In the genomic region with DNA sequence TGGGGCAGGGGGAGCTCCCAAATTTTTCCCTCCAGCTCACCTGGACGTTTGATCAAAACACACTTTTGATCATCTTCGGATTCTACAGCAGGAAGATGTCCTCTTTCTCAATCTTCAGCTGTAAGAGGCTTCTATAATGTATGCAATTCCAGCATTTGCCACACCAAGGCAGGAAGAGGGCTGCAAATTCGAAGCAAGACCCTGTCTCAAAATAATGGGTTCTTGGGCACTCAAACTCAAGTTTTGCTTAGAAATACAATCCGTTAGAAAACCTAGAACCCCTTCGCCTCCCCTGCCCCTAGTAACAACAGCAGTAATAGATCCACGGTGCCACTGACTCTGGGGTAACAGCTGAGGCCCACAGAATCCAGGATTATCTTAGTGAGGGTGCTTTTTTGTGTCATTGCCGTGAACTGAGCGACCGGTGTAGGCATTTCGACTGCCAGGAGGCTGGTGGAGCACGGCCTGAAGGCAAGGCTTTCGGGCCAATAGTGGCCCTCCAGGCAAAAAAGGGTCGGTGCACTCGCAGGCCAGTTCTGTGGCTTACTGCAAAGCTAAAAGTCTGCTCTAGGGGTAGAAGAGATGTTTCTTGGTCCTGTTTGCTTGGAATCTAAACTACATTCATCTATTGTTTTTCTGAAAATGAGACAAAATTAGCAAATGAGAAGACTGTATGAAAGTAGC, we compare ENCODE assay signal across 8 mouse cellular contexts. TPM values are rescaled to one million over a fixed set of nuclear protein-coding genes. Genes with fewer than 3 reads are reported as not detected.
DNase-seq lines count a peak whose midpoint lies in the region; ATAC-seq lines count a peak whose summit lies in the region.

No protein-coding gene starts in this region.

- peaks cover 19% of the 10 kb centered on the region for H3K4me1 ChIP-seq in kidney, embryonic 16.5 days (ENCODE audit: insufficient read depth, low read length)
- H3K4me1 ChIP-seq in embryonic facial prominence, embryonic 11.5 days (ENCODE audit: control insufficient read depth, insufficient read depth, low read length), result no peaks in the 10 kb centered on the region
- peaks cover 18% of the 10 kb centered on the region for H3K4me1 ChIP-seq in limb, embryonic 13.5 days
- peaks cover 6% of the 10 kb centered on the region for H3K4me1 ChIP-seq in neural tube, embryonic 15.5 days

- H3K4me3 ChIP-seq in kidney, embryonic 16.5 days (ENCODE audit: low read length), result peak overlapping the region; percentile 37
- peak overlapping the region; percentile 31 for H3K4me3 ChIP-seq in embryonic facial prominence, embryonic 11.5 days (ENCODE audit: low read depth, low read length)
- peak overlapping the region; percentile 33 for H3K4me3 ChIP-seq in limb, embryonic 13.5 days
- peak overlapping the region; percentile 17 for H3K4me3 ChIP-seq in neural tube, embryonic 15.5 days (replicated peaks)

- 8% methylated on average over 14 of the region's 14 CpGs for WGBS in kidney, embryonic 16.5 days
- 3% methylated on average over 14 of the region's 14 CpGs for WGBS in embryonic facial prominence, embryonic 11.5 days
- WGBS in limb, embryonic 13.5 days, result 8% methylated on average over 14 of the region's 14 CpGs
- 7% methylated on average over 14 of the region's 14 CpGs for WGBS in neural tube, embryonic 15.5 days

- no peaks in the 10 kb centered on the region for H3K9me3 ChIP-seq in kidney, embryonic 16.5 days (ENCODE audit: low read length)
- no peaks in the 10 kb centered on the region for H3K9me3 ChIP-seq in embryonic facial prominence, embryonic 11.5 days (replicated peaks; ENCODE audit: control insufficient read depth, low read length)
- H3K9me3 ChIP-seq in limb, embryonic 13.5 days, result no peaks in the 10 kb centered on the region
- H3K9me3 ChIP-seq in neural tube, embryonic 15.5 days (replicated peaks), result no peaks in the 10 kb centered on the region

- H3K4me2 ChIP-seq in kidney, embryonic 16.5 days (replicated peaks; ENCODE audit: low read depth, low read length), result peak overlapping the region; percentile 54
- peak overlapping the region; percentile 48 for H3K4me2 ChIP-seq in embryonic facial prominence, embryonic 11.5 days (ENCODE audit: low read depth, low read length)
- peak overlapping the region; percentile 61 for H3K4me2 ChIP-seq in limb, embryonic 13.5 days (replicated peaks)
- peak overlapping the region; percentile 46 for H3K4me2 ChIP-seq in neural tube, embryonic 15.5 days

- H3K36me3 ChIP-seq in kidney, embryonic 16.5 days (ENCODE audit: insufficient read depth, low read length), result no peaks in the 10 kb centered on the region
- H3K36me3 ChIP-seq in embryonic facial prominence, embryonic 11.5 days (replicated peaks; ENCODE audit: control insufficient read depth, insufficient read depth, low read depth, low read length), result no peaks in the 10 kb centered on the region
- no peaks in the 10 kb centered on the region for H3K36me3 ChIP-seq in limb, embryonic 13.5 days
- no peaks in the 10 kb centered on the region for H3K36me3 ChIP-seq in neural tube, embryonic 15.5 days

- no peaks in the 10 kb centered on the region for H3K27me3 ChIP-seq in kidney, embryonic 16.5 days (ENCODE audit: insufficient read depth, low read length)
- no peaks in the 10 kb centered on the region for H3K27me3 ChIP-seq in embryonic facial prominence, embryonic 11.5 days (ENCODE audit: control insufficient read depth, insufficient read depth, low read length)
- H3K27me3 ChIP-seq in limb, embryonic 13.5 days, result no peaks in the 10 kb centered on the region
- H3K27me3 ChIP-seq in neural tube, embryonic 15.5 days (replicated peaks), result 0 out of 2 replicates have a peak, but pooled peaks cover 3% of the 10 kb centered on the region

- 0 out of 2 replicates have a peak overlapping the region, but pooled peaks have one; percentile 38 for H3K27ac ChIP-seq in kidney, embryonic 16.5 days (ENCODE audit: low read length)
- H3K27ac ChIP-seq in embryonic facial prominence, embryonic 11.5 days (replicated peaks; ENCODE audit: low read depth, low read length), result no peak overlapping the region
- H3K27ac ChIP-seq in limb, embryonic 13.5 days, result peak overlapping the region; percentile 28; the same call in 1 of the 2 replicates
- no peak overlapping the region for H3K27ac ChIP-seq in neural tube, embryonic 15.5 days (replicated peaks)

- no peak for DNase-seq in kidney, adult 11 months
- peak; percentile 58 for DNase-seq in embryonic facial prominence, embryonic 11.5 days (ENCODE audit: low spot score)
- DNase-seq in cerebellum, adult 18-20 months, result no peak
- DNase-seq in cerebellum, postnatal 14 days, result no peak
- no peak for DNase-seq in testis, postnatal 10 days (ENCODE audit: low spot score)

- peak overlapping the region; percentile 56 for H3K9ac ChIP-seq in kidney, embryonic 16.5 days (replicated peaks; ENCODE audit: low read length)
- peak overlapping the region; percentile 20; the same call in 1 of the 2 replicates for H3K9ac ChIP-seq in embryonic facial prominence, embryonic 11.5 days (replicated peaks; ENCODE audit: low read length)
- H3K9ac ChIP-seq in limb, embryonic 13.5 days, result peak overlapping the region; percentile 51
- H3K9ac ChIP-seq in neural tube, embryonic 15.5 days (replicated peaks), result no peak overlapping the region

- ATAC-seq in kidney, embryonic 16.5 days (ENCODE audit: low FRiP score, low TSS enrichment), result 0 out of 2 replicates have a peak, but pooled peaks have one; percentile 37
- peak; percentile 36; the same call in 1 of the 2 replicates for ATAC-seq in embryonic facial prominence, embryonic 11.5 days (replicated peaks; ENCODE audit: insufficient number of reproducible peaks, low FRiP score, low TSS enrichment, low read depth)
- ATAC-seq in limb, embryonic 13.5 days (ENCODE audit: low FRiP score, low read depth), result no peak
- no peak for ATAC-seq in neural tube, embryonic 15.5 days (ENCODE audit: low FRiP score)

RNA-seq across cellular contexts. Expression of a gene that starts 17.1 kb away (rescaled TPM):
- 0.50 and 0.54 TPM in 2 replicates for polyA plus RNA-seq in kidney, embryonic 16.5 days (2015; fragmentation: Nextera tagmentation; extraction: Ambion mirVana)
- polyA plus RNA-seq in embryonic facial prominence, embryonic 11.5 days (2014; fragmentation: Nextera tagmentation; extraction: Ambion mirVana), result 1.1 and 1.4 TPM in 2 replicates
- 1.4 and 1.5 TPM in 2 replicates for polyA plus RNA-seq in limb, embryonic 13.5 days (2015; fragmentation: Nextera tagmentation; extraction: Ambion mirVana)
- 0.14 and 0.22 TPM in 2 replicates for polyA plus RNA-seq in neural tube, embryonic 15.5 days (2015; fragmentation: Nextera tagmentation; extraction: Ambion mirVana)

RNA-seq across cellular contexts. Expression of a gene that starts 25.0 kb away (rescaled TPM):
- 4.5 and 5.6 TPM in 2 replicates for polyA plus RNA-seq in kidney, embryonic 16.5 days (2015; fragmentation: Nextera tagmentation; extraction: Ambion mirVana)
- 3.5 and 5.0 TPM in 2 replicates for polyA plus RNA-seq in embryonic facial prominence, embryonic 11.5 days (2014; fragmentation: Nextera tagmentation; extraction: Ambion mirVana)
- 4.1 and 8.4 TPM in 2 replicates for polyA plus RNA-seq in limb, embryonic 13.5 days (2015; fragmentation: Nextera tagmentation; extraction: Ambion mirVana)
- polyA plus RNA-seq in neural tube, embryonic 15.5 days (2015; fragmentation: Nextera tagmentation; extraction: Ambion mirVana), result 1.5 and 4.5 TPM in 2 replicates

RNA-seq across cellular contexts. Expression of a gene that starts 27.9 kb away (rescaled TPM):
- polyA plus RNA-seq in kidney, embryonic 16.5 days (2015; fragmentation: Nextera tagmentation; extraction: Ambion mirVana), result 4.3 TPM in 2 replicates
- 7.8 and 7.9 TPM in 2 replicates for polyA plus RNA-seq in embryonic facial prominence, embryonic 11.5 days (2014; fragmentation: Nextera tagmentation; extraction: Ambion mirVana)
- 9.3 and 10.0 TPM in 2 replicates for polyA plus RNA-seq in limb, embryonic 13.5 days (2015; fragmentation: Nextera tagmentation; extraction: Ambion mirVana)
- polyA plus RNA-seq in neural tube, embryonic 15.5 days (2015; fragmentation: Nextera tagmentation; extraction: Ambion mirVana), result 0.77 TPM in 1 of 2 replicates, not detected in the other

RNA-seq across cellular contexts. Expression of a gene that starts 29.4 kb away (rescaled TPM):
- polyA plus RNA-seq in kidney, embryonic 16.5 days (2015; fragmentation: Nextera tagmentation; extraction: Ambion mirVana), result 4.6 and 6.0 TPM in 2 replicates
- 6.1 and 7.8 TPM in 2 replicates for polyA plus RNA-seq in embryonic facial prominence, embryonic 11.5 days (2014; fragmentation: Nextera tagmentation; extraction: Ambion mirVana)
- polyA plus RNA-seq in limb, embryonic 13.5 days (2015; fragmentation: Nextera tagmentation; extraction: Ambion mirVana), result 9.8 and 10.9 TPM in 2 replicates
- 0.51 and 0.64 TPM in 2 replicates for polyA plus RNA-seq in neural tube, embryonic 15.5 days (2015; fragmentation: Nextera tagmentation; extraction: Ambion mirVana)

RNA-seq across cellular contexts. Expression of a gene that starts 37.4 kb away (rescaled TPM):
- 0.64 and 0.92 TPM in 2 replicates for polyA plus RNA-seq in kidney, embryonic 16.5 days (2015; fragmentation: Nextera tagmentation; extraction: Ambion mirVana)
- 0.67 and 1.3 TPM in 2 replicates for polyA plus RNA-seq in embryonic facial prominence, embryonic 11.5 days (2014; fragmentation: Nextera tagmentation; extraction: Ambion mirVana)
- 0.74 and 1.0 TPM in 2 replicates for polyA plus RNA-seq in limb, embryonic 13.5 days (2015; fragmentation: Nextera tagmentation; extraction: Ambion mirVana)
- 0.22 and 0.51 TPM in 2 replicates for polyA plus RNA-seq in neural tube, embryonic 15.5 days (2015; fragmentation: Nextera tagmentation; extraction: Ambion mirVana)

Comparison
In these comparisons a context has a peak if more than half of its experiments do, and no peak if none do; other contexts are left out.
1. ATAC-seq: peak in kidney, embryonic 16.5 days (single experiment) and embryonic facial prominence, embryonic 11.5 days (single experiment); none in limb, embryonic 13.5 days (single experiment) and neural tube, embryonic 15.5 days (single experiment).
2. H3K27ac ChIP-seq: peak in kidney, embryonic 16.5 days (single experiment) and limb, embryonic 13.5 days (single experiment); none in embryonic facial prominence, embryonic 11.5 days (single experiment) and neural tube, embryonic 15.5 days (single experiment).
3. Peak in every context shown above with its lines, with median percentiles within 50 percentile points of each other: H3K4me2 ChIP-seq and H3K4me3 ChIP-seq.